ENCODE assay signal across 8 mouse cellular contexts in the genomic region with DNA sequence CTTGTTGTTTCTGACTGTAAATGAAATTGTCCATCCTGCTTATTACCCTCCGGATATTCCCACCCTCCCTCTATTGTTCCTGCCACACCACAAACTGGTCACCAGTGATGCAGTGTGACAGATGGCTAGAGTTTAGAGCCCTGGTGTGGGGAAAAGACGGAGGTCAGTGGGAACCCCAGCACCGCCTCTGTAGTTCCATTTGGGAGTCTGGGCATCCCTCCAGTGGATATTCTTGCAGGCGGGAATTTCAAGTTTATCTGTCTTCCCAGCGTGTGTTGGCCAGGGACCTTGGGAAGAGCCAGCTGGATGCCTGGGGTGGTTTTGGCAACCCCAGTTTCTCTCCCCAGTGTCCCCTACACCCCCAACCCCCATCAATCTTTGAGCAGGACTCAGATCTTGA. TPM values are rescaled to one million over a fixed set of nuclear protein-coding genes. Genes with fewer than 3 reads are reported as not detected.
DNase-seq lines count a peak whose midpoint lies in the region; ATAC-seq and TF ChIP-seq lines count a peak whose summit lies in the region.

No protein-coding gene starts in this region.

- no peaks in the 10 kb centered on the region for H3K9me3 ChIP-seq in forebrain, embryonic 14.5 days (replicated peaks; ENCODE audit: control insufficient read depth, low read length)
- H3K9me3 ChIP-seq in intestine, embryonic 15.5 days, result no peaks in the 10 kb centered on the region
- H3K9me3 ChIP-seq in midbrain, embryonic 10.5 days (replicated peaks), result no peaks in the 10 kb centered on the region

- peak overlapping the region; percentile 43 for H3K4me3 ChIP-seq in forebrain, embryonic 14.5 days (ENCODE audit: low read depth, low read length)
- peak overlapping the region; percentile 59 for H3K4me3 ChIP-seq in intestine, embryonic 15.5 days (replicated peaks)
- peak overlapping the region; percentile 68 for H3K4me3 ChIP-seq in midbrain, embryonic 10.5 days

- POLR2A ChIA-PET in Patski (lab: Charles Lee), result no interaction called here

- peaks cover 11% of the 10 kb centered on the region; the same call in 1 of the 2 replicates for H3K4me1 ChIP-seq in forebrain, embryonic 14.5 days (ENCODE audit: control insufficient read depth, insufficient read depth, low read length)
- H3K4me1 ChIP-seq in intestine, embryonic 15.5 days (replicated peaks), result peaks cover 9% of the 10 kb centered on the region; the same call in 1 of the 2 replicates
- peaks cover 24% of the 10 kb centered on the region for H3K4me1 ChIP-seq in midbrain, embryonic 10.5 days

- no peaks in the 10 kb centered on the region for H3K27me3 ChIP-seq in Patski
- no peaks in the 10 kb centered on the region for H3K27me3 ChIP-seq in forebrain, embryonic 14.5 days (replicated peaks; ENCODE audit: control insufficient read depth, insufficient read depth, low read length)
- no peaks in the 10 kb centered on the region for H3K27me3 ChIP-seq in intestine, embryonic 15.5 days (replicated peaks)
- H3K27me3 ChIP-seq in midbrain, embryonic 10.5 days (ENCODE audit: low read depth, poor library complexity, severe bottlenecking), result peaks cover 9% of the 10 kb centered on the region; the same call in 1 of the 2 replicates

- H3K4me2 ChIP-seq in forebrain, embryonic 14.5 days (ENCODE audit: low read length), result peak overlapping the region; percentile 74
- H3K4me2 ChIP-seq in intestine, embryonic 15.5 days (replicated peaks), result peak overlapping the region; percentile 83

- peak; percentile 23 for ATAC-seq in Patski
- peak; percentile 34; the same call in 1 of the 2 replicates for ATAC-seq in forebrain, embryonic 14.5 days
- 0 out of 2 replicates have a peak, but pooled peaks have one; percentile 1 for ATAC-seq in intestine, embryonic 15.5 days

- no peak for TF ChIP-seq CTCF in Patski (IDR thresholded peaks at IDR 0.05)

- H3K36me3 ChIP-seq in forebrain, embryonic 14.5 days (ENCODE audit: control insufficient read depth, insufficient read depth, low read length), result no peaks in the 10 kb centered on the region
- no peaks in the 10 kb centered on the region for H3K36me3 ChIP-seq in intestine, embryonic 15.5 days
- H3K36me3 ChIP-seq in midbrain, embryonic 10.5 days, result peaks cover 5% of the 10 kb centered on the region; the same call in 1 of the 2 replicates

- H3K9ac ChIP-seq in forebrain, embryonic 14.5 days (ENCODE audit: low read length), result peak overlapping the region; percentile 76
- H3K9ac ChIP-seq in intestine, embryonic 15.5 days, result peak overlapping the region; percentile 66

- DNase-seq in gastrocnemius, postnatal 10 days, result peak; percentile 35
- no peak for DNase-seq in gastrocnemius, adult 8-10 months (ENCODE audit: low spot score in 2 of 2)
- no peak for DNase-seq in Patski (ENCODE audit: low read depth, low spot score)
- DNase-seq in forebrain, embryonic 14.5 days (ENCODE audit: low spot score), result peak; percentile 9
- DNase-seq in midbrain, embryonic 10.5 days (ENCODE audit: low spot score), result no peak
- no peak for DNase-seq in T-cell, adult 2 months (ENCODE audit: low spot score)
- DNase-seq in layer of hippocampus, postnatal 36 days, result no peak

- no peak overlapping the region for H3K27ac ChIP-seq in forebrain, embryonic 14.5 days (ENCODE audit: low read depth, low read length)
- H3K27ac ChIP-seq in intestine, embryonic 15.5 days, result peak overlapping the region; percentile 88
- peak overlapping the region; percentile 88 for H3K27ac ChIP-seq in midbrain, embryonic 10.5 days (replicated peaks)

- CTCF ChIA-PET in Patski (lab: Charles Lee), result no interaction called here

- 42% methylated on average over 5 of the region's 5 CpGs for WGBS in forebrain, embryonic 14.5 days
- 34% methylated on average over 5 of the region's 5 CpGs for WGBS in intestine, embryonic 15.5 days
- WGBS in midbrain, embryonic 10.5 days, result 47% methylated on average over 5 of the region's 5 CpGs

- in situ Hi-C loops in Patski (cut with MboI; ENCODE audit: low pct_unique_long_range_greater_than_20kb), result no loop called here

RNA-seq across cellular contexts. Expression of a gene that starts 0.7 kb away (rescaled TPM):
- 1 to 10 TPM; 8.1 to 9.2 TPM for total RNA-seq in gastrocnemius, postnatal 10 days (2021)
- total RNA-seq in gastrocnemius, adult 8-10 months (2022), result 1 to 10 TPM; 2.0 to 3.4 (median 2.7) TPM
- polyA plus RNA-seq in Patski (2021), result 37.3 TPM
- 16.0 and 17.3 TPM in 2 replicates for polyA plus RNA-seq in forebrain, embryonic 14.5 days (2014; fragmentation: Nextera tagmentation; extraction: Ambion mirVana)
- 49.7 and 52.7 TPM in 2 replicates for polyA plus RNA-seq in intestine, embryonic 15.5 days (2015; fragmentation: Nextera tagmentation; extraction: Ambion mirVana)
- polyA plus RNA-seq in midbrain, embryonic 10.5 days (2016; fragmentation: Nextera tagmentation; extraction: Ambion mirVana), result 24.0 and 24.5 TPM in 2 replicates
- 10 to 100 TPM; 12.0 to 13.4 TPM for total RNA-seq in layer of hippocampus, postnatal 36 days (2021)

RNA-seq across cellular contexts. Expression of a gene that starts 14.0 kb away (rescaled TPM):
- 10 to 100 TPM; 20.6 to 21.9 TPM for total RNA-seq in gastrocnemius, postnatal 10 days (2021)
- total RNA-seq in gastrocnemius, adult 8-10 months (2022), result 10 to 100 TPM; 18.5 to 21.0 (median 20.0) TPM
- 32.7 TPM for polyA plus RNA-seq in Patski (2021)
- polyA plus RNA-seq in forebrain, embryonic 14.5 days (2014; fragmentation: Nextera tagmentation; extraction: Ambion mirVana), result 50.5 and 52.5 TPM in 2 replicates
- 27.6 and 36.8 TPM in 2 replicates for polyA plus RNA-seq in intestine, embryonic 15.5 days (2015; fragmentation: Nextera tagmentation; extraction: Ambion mirVana)
- polyA plus RNA-seq in midbrain, embryonic 10.5 days (2016; fragmentation: Nextera tagmentation; extraction: Ambion mirVana), result 52.3 and 55.1 TPM in 2 replicates
- 10 to 100 TPM; 47.4 to 49.6 TPM for total RNA-seq in layer of hippocampus, postnatal 36 days (2021)

Comparison
In these comparisons a context has a peak if more than half of its experiments do, and no peak if none do; other contexts are left out.
1. DNase-seq: peak in gastrocnemius, postnatal 10 days (single experiment) and forebrain, embryonic 14.5 days (single experiment); none in gastrocnemius, adult 8-10 months (0 of 2), Patski (single experiment), midbrain, embryonic 10.5 days (single experiment), T-cell, adult 2 months (single experiment) and layer of hippocampus, postnatal 36 days (0 of 2).
2. Peak in every context shown above with its lines, with median percentiles within 50 percentile points of each other: ATAC-seq and H3K4me3 ChIP-seq.